13 mouse cellular contexts compared by ENCODE assay signal in genomic region chr17:52712319-52712718, GRCm38 (mm10).
DNase-seq lines count a peak whose midpoint lies in the region; ATAC-seq and TF ChIP-seq lines count a peak whose summit lies in the region.
"Had no signal": no experiment of that assay in that cellular context is flagged by ENCODE, and none has a peak within 500 bp of the region (broad histone marks: within the 10 kb centered on the region; RNA-seq: fewer than 3 reads in every experiment).

No protein-coding gene starts in this region.

- no peak for TF ChIP-seq CTCF in forebrain, postnatal 0 days (IDR thresholded peaks at IDR 0.05; ENCODE audit: low read depth)

- no peak for DNase-seq in forebrain, postnatal 0 days
- DNase-seq in neural tube, embryonic 11.5 days (ENCODE audit: low spot score) = peak; percentile 12
- no peak for DNase-seq in neural tube, embryonic 10.5 days (ENCODE audit: extremely low spot score, low spot score)
- DNase-seq in lung, postnatal 14 days = no peak
- DNase-seq in left cerebral cortex, postnatal 36 days (ENCODE audit: low spot score in 2 of 2) = no peak
- DNase-seq: cerebellum, adult 8-10 months; heart, adult 11 months; lung, embryonic 14.5 days had no signal

- H3K9ac ChIP-seq in forebrain, embryonic 12.5 days = no peak overlapping the region
- no peak overlapping the region for H3K9ac ChIP-seq in forebrain, postnatal 0 days
- H3K9ac ChIP-seq in neural tube, embryonic 11.5 days (ENCODE audit: low read length) = no peak overlapping the region
- H3K9ac ChIP-seq in intestine, embryonic 16.5 days (ENCODE audit: low read depth, low read length) = no peak overlapping the region
- H3K9ac ChIP-seq: lung, embryonic 14.5 days had no signal

- intact Hi-C loops in left cerebral cortex, postnatal 36 days (cut with DNase I) = no loop called here

- H3K27me3 ChIP-seq in forebrain, embryonic 12.5 days = no peaks in the 10 kb centered on the region
- H3K27me3 ChIP-seq in forebrain, postnatal 0 days (ENCODE audit: insufficient read depth, low read length) = no peaks in the 10 kb centered on the region
- no peaks in the 10 kb centered on the region for H3K27me3 ChIP-seq in neural tube, embryonic 11.5 days (ENCODE audit: control insufficient read depth, insufficient read depth, low read length)
- H3K27me3 ChIP-seq in intestine, embryonic 16.5 days (replicated peaks; ENCODE audit: control insufficient read depth, insufficient read depth, low read length) = no peaks in the 10 kb centered on the region

- H3K4me3 ChIP-seq in forebrain, embryonic 12.5 days (replicated peaks) = no peak overlapping the region
- no peak overlapping the region for H3K4me3 ChIP-seq in forebrain, postnatal 0 days (ENCODE audit: low read depth, low read length)
- H3K4me3 ChIP-seq in neural tube, embryonic 11.5 days (ENCODE audit: low read depth, low read length) = no peak overlapping the region
- H3K4me3 ChIP-seq in intestine, embryonic 16.5 days (ENCODE audit: low read length) = no peak overlapping the region

- H3K36me3 ChIP-seq in forebrain, embryonic 12.5 days (replicated peaks) = no peaks in the 10 kb centered on the region
- H3K36me3 ChIP-seq in forebrain, postnatal 0 days (ENCODE audit: insufficient read depth) = no peaks in the 10 kb centered on the region
- H3K36me3 ChIP-seq in neural tube, embryonic 11.5 days (ENCODE audit: control insufficient read depth, insufficient read depth, low read length) = no peaks in the 10 kb centered on the region
- no peaks in the 10 kb centered on the region for H3K36me3 ChIP-seq in intestine, embryonic 16.5 days (ENCODE audit: control insufficient read depth, insufficient read depth, low read length)
- H3K36me3 ChIP-seq: G1E had no signal

- no peaks in the 10 kb centered on the region for H3K9me3 ChIP-seq in forebrain, embryonic 12.5 days
- H3K9me3 ChIP-seq in forebrain, postnatal 0 days (ENCODE audit: low read length) = no peaks in the 10 kb centered on the region
- no peaks in the 10 kb centered on the region for H3K9me3 ChIP-seq in neural tube, embryonic 11.5 days (ENCODE audit: control insufficient read depth, low read length)
- no peaks in the 10 kb centered on the region for H3K9me3 ChIP-seq in intestine, embryonic 16.5 days (ENCODE audit: control insufficient read depth, low read length)

- 6% methylated on average over 1 of the region's 1 CpGs for WGBS in forebrain, embryonic 12.5 days
- WGBS in forebrain, postnatal 0 days = 13% methylated on average over 1 of the region's 1 CpGs
- WGBS in neural tube, embryonic 11.5 days = 17% methylated on average over 1 of the region's 1 CpGs
- WGBS in intestine, embryonic 16.5 days = 30% methylated on average over 1 of the region's 1 CpGs

- ATAC-seq in forebrain, embryonic 12.5 days (ENCODE audit: low FRiP score) = 0 out of 2 replicates have a peak, but pooled peaks have one; percentile 60
- no peak for ATAC-seq in forebrain, postnatal 0 days
- ATAC-seq in neural tube, embryonic 11.5 days (ENCODE audit: insufficient read depth, low FRiP score, low TSS enrichment) = no peak
- peak; percentile 82 for ATAC-seq in intestine, embryonic 16.5 days
- ATAC-seq in erythroid progenitor cell, adult 5-6 weeks (replicated peaks; ENCODE audit: low FRiP score, poor library complexity, severe bottlenecking) = no peak
- ATAC-seq: activated CD4-positive, CD25-positive, alpha-beta regulatory T cell, adult 4 months had no signal

- 0 out of 2 replicates have a peak, but pooled peaks cover 5% of the 10 kb centered on the region for H3K4me1 ChIP-seq in forebrain, embryonic 12.5 days
- no peaks in the 10 kb centered on the region for H3K4me1 ChIP-seq in forebrain, postnatal 0 days (ENCODE audit: insufficient read depth)
- no peaks in the 10 kb centered on the region for H3K4me1 ChIP-seq in neural tube, embryonic 11.5 days (ENCODE audit: control insufficient read depth, insufficient read depth, low read length)
- no peaks in the 10 kb centered on the region for H3K4me1 ChIP-seq in intestine, embryonic 16.5 days (ENCODE audit: control insufficient read depth, insufficient read depth, low read length)

- no peak overlapping the region for H3K27ac ChIP-seq in forebrain, embryonic 12.5 days
- H3K27ac ChIP-seq in forebrain, postnatal 0 days (ENCODE audit: low read depth, low read length) = no peak overlapping the region
- H3K27ac ChIP-seq in neural tube, embryonic 11.5 days (ENCODE audit: low read depth, low read length) = no peak overlapping the region
- no peak overlapping the region for H3K27ac ChIP-seq in intestine, embryonic 16.5 days (ENCODE audit: low read length)

- H3K4me2 ChIP-seq in forebrain, embryonic 12.5 days = no peak overlapping the region
- H3K4me2 ChIP-seq in forebrain, postnatal 0 days (ENCODE audit: low read depth) = no peak overlapping the region
- H3K4me2 ChIP-seq in neural tube, embryonic 11.5 days (ENCODE audit: low read depth) = no peak overlapping the region
- H3K4me2 ChIP-seq in intestine, embryonic 16.5 days (ENCODE audit: low read depth, low read length) = no peak overlapping the region
- H3K4me2 ChIP-seq: lung, embryonic 14.5 days had no signal

Comparison
In these comparisons a context has a peak if more than half of its experiments do, and no peak if none do; other contexts are left out.
1. ATAC-seq: peak in forebrain, embryonic 12.5 days (single experiment) and intestine, embryonic 16.5 days (single experiment); none in forebrain, postnatal 0 days (single experiment), neural tube, embryonic 11.5 days (single experiment) and erythroid progenitor cell, adult 5-6 weeks (single experiment).